Comparison of ENCODE assay signal across 8 mouse cellular contexts in the genomic region with DNA sequence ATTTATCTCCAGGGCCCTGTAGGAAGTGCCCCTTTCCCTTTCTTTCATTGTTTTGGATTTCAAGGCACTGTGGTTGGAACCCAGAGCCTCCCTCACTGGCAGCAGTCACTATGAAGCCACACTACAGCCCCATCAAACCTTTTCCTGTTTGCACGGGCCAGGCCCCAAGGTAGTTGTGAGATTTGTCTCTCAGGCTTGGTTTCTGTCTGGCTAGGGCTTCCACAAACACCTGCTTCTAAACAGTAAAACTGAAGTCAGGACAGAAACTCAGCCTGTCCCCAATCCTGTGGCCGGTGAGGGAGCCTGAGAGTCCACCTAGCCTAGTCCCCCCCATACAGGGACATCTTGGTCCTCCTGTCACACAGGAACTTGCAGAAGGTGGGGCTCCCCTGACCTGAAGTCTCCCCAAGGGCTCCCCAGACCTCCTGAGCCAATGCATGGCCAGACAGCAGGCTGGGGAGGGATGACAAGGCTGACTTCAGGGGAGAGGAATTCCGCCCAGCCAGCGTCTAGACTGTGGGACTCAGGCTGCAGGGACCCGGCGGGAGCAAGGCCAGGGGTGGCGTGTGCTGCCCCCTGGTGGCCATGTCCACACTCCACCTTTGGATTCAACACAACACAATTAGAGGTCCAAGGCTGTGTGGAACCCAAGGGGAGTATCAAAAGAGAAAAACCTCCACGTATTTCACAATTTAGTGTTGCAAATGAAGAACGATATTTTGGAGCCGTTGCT. TPM values are rescaled to one million over a fixed set of nuclear protein-coding genes. Genes with fewer than 3 reads are reported as not detected.
DNase-seq lines count a peak whose midpoint lies in the region; ATAC-seq and TF ChIP-seq lines count a peak whose summit lies in the region.

No protein-coding gene starts in this region.

- no peak for TF ChIP-seq POLR2A in CH12.LX (IDR thresholded peaks at IDR 0.05; ENCODE audit: low read depth, low read length)
- no peak for TF ChIP-seq POLR2A in embryonic fibroblast, embryonic 13.5 days (IDR thresholded peaks at IDR 0.05; ENCODE audit: low read depth, low read length)
- TF ChIP-seq POLR2A in thymus, adult 2 months (IDR thresholded peaks at IDR 0.05; ENCODE audit: control insufficient read depth, extremely low read depth, insufficient read depth, low read length, poor library complexity), result no peak

- no peak overlapping the region for H3K9ac ChIP-seq in CH12.LX (ENCODE audit: insufficient read depth, low read depth)
- H3K9ac ChIP-seq in heart, embryonic 14.5 days (ENCODE audit: low read length), result peak overlapping the region; percentile 1; the same call in 1 of the 2 replicates
- H3K9ac ChIP-seq in kidney, embryonic 16.5 days (replicated peaks; ENCODE audit: low read length), result 0 out of 2 replicates have a peak overlapping the region, but pooled peaks have one; percentile 37
- peak overlapping the region; percentile 29; the same call in 1 of the 2 replicates for H3K9ac ChIP-seq in lung, embryonic 14.5 days
- H3K9ac ChIP-seq in neural tube, embryonic 15.5 days (replicated peaks), result no peak overlapping the region

- H3K36me3 ChIP-seq in CH12.LX (replicated peaks in 1 of 2; ENCODE audit: control insufficient read depth in 1 of 2, insufficient read depth in 1 of 2, low read length in 1 of 2), result no peaks in the 10 kb centered on the region
- no peaks in the 10 kb centered on the region for H3K36me3 ChIP-seq in heart, embryonic 14.5 days (ENCODE audit: control insufficient read depth, insufficient read depth, low read length)
- H3K36me3 ChIP-seq in kidney, embryonic 16.5 days (ENCODE audit: insufficient read depth, low read length), result no peaks in the 10 kb centered on the region
- H3K36me3 ChIP-seq in lung, embryonic 14.5 days (ENCODE audit: insufficient read depth), result no peaks in the 10 kb centered on the region
- H3K36me3 ChIP-seq in neural tube, embryonic 15.5 days, result no peaks in the 10 kb centered on the region
- no peaks in the 10 kb centered on the region for H3K36me3 ChIP-seq in thymus, adult 2 months (ENCODE audit: control insufficient read depth, insufficient read depth, low read length)

- peak; percentile 88 for ATAC-seq in heart, embryonic 14.5 days (ENCODE audit: insufficient number of reproducible peaks, insufficient read depth, low FRiP score, low read depth)
- ATAC-seq in kidney, embryonic 16.5 days (ENCODE audit: low FRiP score, low TSS enrichment), result peak; percentile 84
- peak; percentile 93 for ATAC-seq in lung, embryonic 14.5 days (ENCODE audit: insufficient read depth)
- peak; percentile 65; the same call in 1 of the 2 replicates for ATAC-seq in neural tube, embryonic 15.5 days (ENCODE audit: low FRiP score)

- peak; percentile 82 for DNase-seq in CH12.LX (ENCODE audit: extremely low read depth)
- DNase-seq in brain, adult 2 months (ENCODE audit: low read depth, low spot score), result peak; percentile 90
- DNase-seq in lung, embryonic 14.5 days, result peak; percentile 96
- peak; percentile 70 for DNase-seq in thymus, adult 2 months

- peaks cover 29 to 79% of the 10 kb centered on the region in 2 experiments for H3K4me1 ChIP-seq in CH12.LX (ENCODE audit: control insufficient read depth in 1 of 2, insufficient read depth in 2 of 2)
- H3K4me1 ChIP-seq in embryonic fibroblast, embryonic 13.5 days (ENCODE audit: control insufficient read depth, insufficient read depth, low read length), result peaks cover 2% of the 10 kb centered on the region; the same call in 1 of the 2 replicates
- peaks cover 18 to 23% of the 10 kb centered on the region in 2 experiments for H3K4me1 ChIP-seq in heart, embryonic 14.5 days (ENCODE audit: control insufficient read depth in 2 of 2, insufficient read depth in 2 of 2, low read length in 2 of 2)
- H3K4me1 ChIP-seq in kidney, embryonic 16.5 days (ENCODE audit: insufficient read depth, low read length), result peaks cover 16% of the 10 kb centered on the region
- peaks cover 5% of the 10 kb centered on the region for H3K4me1 ChIP-seq in lung, embryonic 14.5 days (ENCODE audit: insufficient read depth)
- H3K4me1 ChIP-seq in neural tube, embryonic 15.5 days, result peaks cover 16% of the 10 kb centered on the region
- H3K4me1 ChIP-seq in thymus, adult 2 months (replicated peaks; ENCODE audit: control insufficient read depth, insufficient read depth, low read length), result peaks cover 36% of the 10 kb centered on the region

- TF ChIP-seq EP300 in CH12.LX (IDR thresholded peaks at IDR 0.05; ENCODE audit: low read length), result no peak; the same call in 1 of the 2 replicates

- dilution Hi-C loops in CH12.LX (cut with MboI; ENCODE audit: extremely low pct_ligation_motif_present, extremely low pct_unique_long_range_greater_than_20kb, low sequenced_read_pairs), result no loop called here

- peaks cover 3% of the 10 kb centered on the region for H3K9me3 ChIP-seq in CH12.LX (replicated peaks; ENCODE audit: low read length)
- H3K9me3 ChIP-seq in heart, embryonic 14.5 days (ENCODE audit: control insufficient read depth, low read length), result no peaks in the 10 kb centered on the region
- H3K9me3 ChIP-seq in kidney, embryonic 16.5 days (ENCODE audit: low read length), result no peaks in the 10 kb centered on the region
- H3K9me3 ChIP-seq in lung, embryonic 14.5 days (ENCODE audit: low read depth, low read length), result no peaks in the 10 kb centered on the region
- no peaks in the 10 kb centered on the region for H3K9me3 ChIP-seq in neural tube, embryonic 15.5 days (replicated peaks)

- no peaks in the 10 kb centered on the region for H3K79me2 ChIP-seq in CH12.LX (replicated peaks; ENCODE audit: control insufficient read depth, extremely low read depth, insufficient read depth, poor library complexity, severe bottlenecking)

- H3K27me3 ChIP-seq in CH12.LX (replicated peaks), result peaks cover 18% of the 10 kb centered on the region
- peaks cover 18% of the 10 kb centered on the region; the same call in 1 of the 2 replicates for H3K27me3 ChIP-seq in heart, embryonic 14.5 days (ENCODE audit: control insufficient read depth, insufficient read depth, low read length)
- H3K27me3 ChIP-seq in kidney, embryonic 16.5 days (ENCODE audit: insufficient read depth, low read length), result peaks cover 21% of the 10 kb centered on the region
- peaks cover 27% of the 10 kb centered on the region for H3K27me3 ChIP-seq in lung, embryonic 14.5 days (ENCODE audit: insufficient read depth, low read length)
- H3K27me3 ChIP-seq in neural tube, embryonic 15.5 days (replicated peaks), result peaks cover 46% of the 10 kb centered on the region
- no peaks in the 10 kb centered on the region for H3K27me3 ChIP-seq in thymus, adult 2 months (ENCODE audit: control insufficient read depth, insufficient read depth, low read length)

- H3K4me3 ChIP-seq in CH12.LX (replicated peaks in 1 of 3; ENCODE audit: low read depth in 2 of 3, low read length in 2 of 3, poor library complexity in 1 of 3), result no peak overlapping the region
- H3K4me3 ChIP-seq in embryonic fibroblast, embryonic 13.5 days (ENCODE audit: insufficient read depth, low read length), result no peak overlapping the region
- no peak overlapping the region for H3K4me3 ChIP-seq in heart, embryonic 14.5 days (ENCODE audit: control insufficient read depth in 1 of 2, insufficient read depth in 1 of 2, low read depth in 1 of 2, low read length in 2 of 2)
- H3K4me3 ChIP-seq in kidney, embryonic 16.5 days (ENCODE audit: low read length), result no peak overlapping the region
- H3K4me3 ChIP-seq in lung, embryonic 14.5 days (ENCODE audit: low read depth, low read length), result no peak overlapping the region
- H3K4me3 ChIP-seq in neural tube, embryonic 15.5 days (replicated peaks), result no peak overlapping the region
- H3K4me3 ChIP-seq in thymus, adult 2 months (ENCODE audit: control insufficient read depth, insufficient read depth, low read length), result no peak overlapping the region

- H3K4me2 ChIP-seq in CH12.LX (ENCODE audit: insufficient read depth, low read depth, poor library complexity, severe bottlenecking), result no peak overlapping the region
- no peak overlapping the region for H3K4me2 ChIP-seq in heart, embryonic 14.5 days (ENCODE audit: low read length)
- H3K4me2 ChIP-seq in kidney, embryonic 16.5 days (replicated peaks; ENCODE audit: low read depth, low read length), result no peak overlapping the region
- H3K4me2 ChIP-seq in lung, embryonic 14.5 days, result peak overlapping the region; percentile 20; the same call in 1 of the 2 replicates
- H3K4me2 ChIP-seq in neural tube, embryonic 15.5 days, result no peak overlapping the region

- TF ChIP-seq RAD21 in CH12.LX (IDR thresholded peaks at IDR 0.05; ENCODE audit: low read depth, low read length), result peak; percentile 91

- WGBS in heart, embryonic 14.5 days, result 7% methylated on average over 10 of the region's 10 CpGs
- 12% methylated on average over 10 of the region's 10 CpGs for WGBS in kidney, embryonic 16.5 days
- WGBS in lung, embryonic 14.5 days, result 11% methylated on average over 10 of the region's 10 CpGs
- 12% methylated on average over 10 of the region's 10 CpGs for WGBS in neural tube, embryonic 15.5 days
- 12% methylated on average over 10 of the region's 10 CpGs for WGBS in thymus, adult 2 months

- TF ChIP-seq CTCF in CH12.LX (conservative IDR thresholded peaks at IDR 0.05 in 1 of 2, IDR thresholded peaks at IDR 0.05 in 1 of 2; ENCODE audit: low read depth in 2 of 2, low read length in 2 of 2), result peak; percentile 58 to 98
- TF ChIP-seq CTCF in embryonic fibroblast, embryonic 13.5 days (IDR thresholded peaks at IDR 0.05; ENCODE audit: borderline replicate concordance, insufficient read depth, low read length), result peak; percentile 97
- TF ChIP-seq CTCF in lung, embryonic 14.5 days (IDR thresholded peaks at IDR 0.05; ENCODE audit: low read depth), result peak; percentile 98
- peak; percentile 93 for TF ChIP-seq CTCF in thymus, adult 2 months (IDR thresholded peaks at IDR 0.05; ENCODE audit: borderline replicate concordance, control insufficient read depth, extremely low read depth, insufficient read depth, low read length, poor library complexity)

- no peak overlapping the region for H3K27ac ChIP-seq in CH12.LX (ENCODE audit: insufficient read depth, low read depth)
- peak overlapping the region; percentile 52 for H3K27ac ChIP-seq in embryonic fibroblast, embryonic 13.5 days (ENCODE audit: insufficient read depth, low read length)
- H3K27ac ChIP-seq in heart, embryonic 14.5 days (replicated peaks in 1 of 2; ENCODE audit: control insufficient read depth in 1 of 2, insufficient read depth in 1 of 2, low read depth in 2 of 2, low read length in 2 of 2), result peak overlapping the region; percentile 47 to 72
- peak overlapping the region; percentile 39; the same call in 1 of the 2 replicates for H3K27ac ChIP-seq in kidney, embryonic 16.5 days (ENCODE audit: low read length)
- H3K27ac ChIP-seq in lung, embryonic 14.5 days (ENCODE audit: low read depth), result peak overlapping the region; percentile 76; the same call in 1 of the 2 replicates
- no peak overlapping the region for H3K27ac ChIP-seq in neural tube, embryonic 15.5 days (replicated peaks)
- H3K27ac ChIP-seq in thymus, adult 2 months (ENCODE audit: control insufficient read depth, insufficient read depth, low read length), result no peak overlapping the region

- in situ Hi-C loops in CH12.LX (cut with MboI; ENCODE audit: low pct_ligation_motif_present, low pct_unique_long_range_greater_than_20kb, low sequenced_read_pairs), result no loop called here

RNA-seq across cellular contexts. Expression of a gene that starts 26.9 kb away (rescaled TPM):
- 0.46 and 0.47 TPM in 2 replicates for total RNA-seq in CH12.LX (2012; rRNA removed)
- not detected in 2 replicates for total RNA-seq in CH12.LX (2014; rRNA removed)
- polyA plus RNA-seq in CH12.LX (2012; ENCODE audit: insufficient read length, low read depth), result 0.24 and 0.68 TPM in 2 replicates
- 5.3 and 5.4 TPM in 2 replicates for polyA plus RNA-seq in embryonic fibroblast, embryonic 13.5 days (2011; ENCODE audit: insufficient read length, low read depth, missing spikeins)
- polyA plus RNA-seq in heart, embryonic 14.5 days (2014; fragmentation: Nextera tagmentation; extraction: Ambion mirVana), result 1.2 and 1.4 TPM in 2 replicates
- polyA plus RNA-seq in kidney, embryonic 16.5 days (2015; fragmentation: Nextera tagmentation; extraction: Ambion mirVana), result 6.6 and 6.7 TPM in 2 replicates
- polyA plus RNA-seq in lung, embryonic 14.5 days (2014; fragmentation: Nextera tagmentation; extraction: Ambion mirVana), result 4.5 and 5.7 TPM in 2 replicates
- 22.8 and 24.9 TPM in 2 replicates for polyA plus RNA-seq in neural tube, embryonic 15.5 days (2015; fragmentation: Nextera tagmentation; extraction: Ambion mirVana)
- polyA plus RNA-seq in thymus, adult 2 months (2012; rRNA removed), result 0.63 and 0.80 TPM in 2 replicates

RNA-seq across cellular contexts. Expression of a gene that starts 37.6 kb away (rescaled TPM):
- not detected in 2 replicates for total RNA-seq in CH12.LX (2012; rRNA removed)
- total RNA-seq in CH12.LX (2014; rRNA removed), result not detected in 2 replicates
- polyA plus RNA-seq in CH12.LX (2012; ENCODE audit: insufficient read length, low read depth), result not detected in 2 replicates
- polyA plus RNA-seq in embryonic fibroblast, embryonic 13.5 days (2011; ENCODE audit: insufficient read length, low read depth, missing spikeins), result not detected in 2 replicates
- polyA plus RNA-seq in heart, embryonic 14.5 days (2014; fragmentation: Nextera tagmentation; extraction: Ambion mirVana), result not detected in 2 replicates
- polyA plus RNA-seq in kidney, embryonic 16.5 days (2015; fragmentation: Nextera tagmentation; extraction: Ambion mirVana), result 0.11 and 0.41 TPM in 2 replicates
- 0.08 and 0.09 TPM in 2 replicates for polyA plus RNA-seq in lung, embryonic 14.5 days (2014; fragmentation: Nextera tagmentation; extraction: Ambion mirVana)
- 55.3 and 69.4 TPM in 2 replicates for polyA plus RNA-seq in neural tube, embryonic 15.5 days (2015; fragmentation: Nextera tagmentation; extraction: Ambion mirVana)
- polyA plus RNA-seq in thymus, adult 2 months (2012; rRNA removed), result 0.05 and 0.13 TPM in 2 replicates

RNA-seq across cellular contexts. Expression of a gene that starts 49.4 kb away (rescaled TPM):
- total RNA-seq in CH12.LX (2012; rRNA removed), result 6.3 and 7.2 TPM in 2 replicates
- total RNA-seq in CH12.LX (2014; rRNA removed), result 3.5 and 3.9 TPM in 2 replicates
- 4.2 and 4.3 TPM in 2 replicates for polyA plus RNA-seq in CH12.LX (2012; ENCODE audit: insufficient read length, low read depth)
- polyA plus RNA-seq in embryonic fibroblast, embryonic 13.5 days (2011; ENCODE audit: insufficient read length, low read depth, missing spikeins), result 11.9 and 13.1 TPM in 2 replicates
- polyA plus RNA-seq in heart, embryonic 14.5 days (2014; fragmentation: Nextera tagmentation; extraction: Ambion mirVana), result 5.0 and 5.2 TPM in 2 replicates
- 19.6 and 19.9 TPM in 2 replicates for polyA plus RNA-seq in kidney, embryonic 16.5 days (2015; fragmentation: Nextera tagmentation; extraction: Ambion mirVana)
- 11.7 and 15.2 TPM in 2 replicates for polyA plus RNA-seq in lung, embryonic 14.5 days (2014; fragmentation: Nextera tagmentation; extraction: Ambion mirVana)
- 43.9 and 47.7 TPM in 2 replicates for polyA plus RNA-seq in neural tube, embryonic 15.5 days (2015; fragmentation: Nextera tagmentation; extraction: Ambion mirVana)
- 52.7 and 57.6 TPM in 2 replicates for polyA plus RNA-seq in thymus, adult 2 months (2012; rRNA removed)

RNA-seq across cellular contexts. Expression of a gene that starts 58.0 kb away (rescaled TPM):
- 36.2 and 52.5 TPM in 2 replicates for total RNA-seq in CH12.LX (2012; rRNA removed)
- 19.3 and 24.4 TPM in 2 replicates for total RNA-seq in CH12.LX (2014; rRNA removed)
- polyA plus RNA-seq in CH12.LX (2012; ENCODE audit: insufficient read length, low read depth), result 14.9 and 16.4 TPM in 2 replicates
- 38.3 and 45.7 TPM in 2 replicates for polyA plus RNA-seq in embryonic fibroblast, embryonic 13.5 days (2011; ENCODE audit: insufficient read length, low read depth, missing spikeins)
- polyA plus RNA-seq in heart, embryonic 14.5 days (2014; fragmentation: Nextera tagmentation; extraction: Ambion mirVana), result 34.5 and 39.8 TPM in 2 replicates
- polyA plus RNA-seq in kidney, embryonic 16.5 days (2015; fragmentation: Nextera tagmentation; extraction: Ambion mirVana), result 22.3 and 24.1 TPM in 2 replicates
- 18.3 and 24.6 TPM in 2 replicates for polyA plus RNA-seq in lung, embryonic 14.5 days (2014; fragmentation: Nextera tagmentation; extraction: Ambion mirVana)
- 9.0 and 11.1 TPM in 2 replicates for polyA plus RNA-seq in neural tube, embryonic 15.5 days (2015; fragmentation: Nextera tagmentation; extraction: Ambion mirVana)
- polyA plus RNA-seq in thymus, adult 2 months (2012; rRNA removed), result 36.2 and 53.2 TPM in 2 replicates

Comparison
In these comparisons a context has a peak if more than half of its experiments do, and no peak if none do; other contexts are left out.
1. H3K27ac ChIP-seq: peak in embryonic fibroblast, embryonic 13.5 days (single experiment), heart, embryonic 14.5 days (2 of 2), kidney, embryonic 16.5 days (single experiment) and lung, embryonic 14.5 days (single experiment); none in CH12.LX (single experiment), neural tube, embryonic 15.5 days (single experiment) and thymus, adult 2 months (single experiment).
2. H3K9ac ChIP-seq: peak in heart, embryonic 14.5 days (single experiment), kidney, embryonic 16.5 days (single experiment) and lung, embryonic 14.5 days (single experiment); none in CH12.LX (single experiment) and neural tube, embryonic 15.5 days (single experiment).
3. RNA of a gene that starts 37.6 kb away (polyA plus RNA-seq): 55.3 to 69.4 TPM in neural tube, embryonic 15.5 days; not detected in embryonic fibroblast, embryonic 13.5 days, 0.11 to 0.41 TPM in kidney, embryonic 16.5 days, 0.08 to 0.09 TPM in lung, embryonic 14.5 days, 0.05 to 0.13 TPM in thymus, adult 2 months, not detected in CH12.LX and not detected in heart, embryonic 14.5 days; every median in the first group is over 10 times any median in the second.
4. Peak in every context shown above with its lines, with median percentiles within 50 percentile points of each other: DNase-seq, CTCF ChIP-seq and ATAC-seq.